Mouse (Mus musculus): ENCODE measurements around the gene Rcor3.

The Rcor3 gene

DNA sequence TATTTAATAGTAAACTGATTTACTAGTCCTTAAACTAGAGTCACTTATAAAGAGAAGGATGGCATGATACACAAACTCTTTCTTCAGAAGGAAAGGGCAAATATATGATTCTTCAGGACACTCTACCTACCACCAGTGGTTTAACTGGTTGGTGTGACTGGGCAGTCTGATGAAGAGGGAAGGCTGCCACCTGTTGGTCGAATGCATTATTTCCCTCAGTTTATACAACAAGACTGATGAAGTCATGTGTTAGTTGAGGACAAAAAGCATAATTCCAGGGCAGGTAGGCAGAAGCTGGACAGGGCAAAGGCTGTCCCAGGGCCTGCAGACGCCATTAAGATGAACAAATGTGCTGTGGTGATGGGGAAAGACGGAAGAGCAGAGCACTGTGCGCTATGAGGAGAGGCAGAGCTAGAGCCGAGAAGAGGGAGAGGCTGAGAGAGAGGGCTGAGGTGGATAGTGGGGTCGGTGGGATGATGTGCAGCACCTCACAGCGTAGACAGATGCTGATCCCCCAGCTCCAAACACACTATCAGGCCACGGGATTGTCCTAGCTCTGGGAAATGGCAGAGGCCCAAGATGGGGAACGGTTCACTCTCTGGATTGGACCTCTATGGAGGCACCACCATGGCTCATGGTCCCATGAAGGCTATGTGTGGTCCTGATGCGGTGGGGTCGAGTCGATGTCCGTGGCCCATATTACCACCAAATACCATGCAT lies 43.3 kb downstream of the Rcor3 start:
- DNase-seq (ENCODE audit: inconsistent ontology term), result peak; percentile 46

GRCm38 (mm10) chr1:192092879-192093660 lies 44.8 kb downstream of the Rcor3 start:
- DNase-seq (ENCODE audit: inconsistent ontology term), result peak; percentile 88

DNA sequence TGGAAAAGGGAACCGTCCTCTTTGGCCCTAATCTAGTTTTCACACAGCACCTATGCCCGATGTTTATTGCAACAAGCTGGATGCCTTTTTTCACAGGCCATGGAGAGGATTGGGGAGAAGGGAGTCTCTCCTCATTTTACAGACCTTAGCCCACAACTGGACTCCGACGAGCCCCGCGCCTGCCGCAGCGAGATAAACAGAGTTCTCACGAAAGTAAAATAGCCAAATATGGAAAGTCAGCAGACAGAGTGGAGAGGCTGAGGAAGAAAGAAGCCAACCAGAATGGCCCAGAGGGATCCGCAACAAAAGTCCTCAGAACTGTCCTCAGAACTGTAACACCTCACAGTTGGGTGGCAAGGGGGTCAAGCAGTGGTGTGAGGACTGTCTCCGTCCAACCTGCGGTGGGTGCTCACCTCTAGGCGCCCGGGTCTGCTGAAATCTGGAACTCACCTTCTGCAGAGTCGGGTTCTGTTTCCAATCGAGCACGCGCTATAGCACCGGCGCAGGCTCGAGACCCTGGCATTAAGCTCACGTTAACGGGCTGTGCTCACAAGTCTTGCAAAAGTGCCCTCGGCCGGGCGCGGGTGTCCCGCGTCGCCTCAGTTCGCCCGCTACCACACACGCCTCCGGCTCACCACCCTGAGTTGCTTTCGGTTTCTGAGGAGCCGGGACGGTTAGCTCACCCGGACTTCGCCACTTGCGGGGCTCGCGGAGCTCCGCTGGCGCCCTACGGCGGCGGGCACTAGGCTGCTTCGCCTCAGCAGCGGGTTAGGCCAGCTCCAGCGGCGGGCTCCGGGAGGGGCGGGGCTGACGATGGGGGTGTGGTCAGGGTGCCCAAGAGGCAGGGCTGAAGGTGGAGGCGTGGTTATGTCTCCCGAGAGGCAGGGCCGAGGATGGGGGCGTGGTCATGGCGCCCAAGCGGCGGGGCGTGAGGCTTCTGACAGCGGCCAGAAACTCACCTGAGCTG lies 45.8 kb downstream of the Rcor3 start, which contains the start of gene Traf5:
TSS of gene Traf5 (minus strand) at position 754 of the 967 bp plus-strand sequence.
- peak; percentile 97 for DNase-seq (ENCODE audit: inconsistent ontology term)

- DNase-seq (ENCODE audit: inconsistent ontology term), result no peak
These were observed 46.9 kb downstream of the Rcor3 start for GRCm38 (mm10) chr1:192090689-192091567.

DNA sequence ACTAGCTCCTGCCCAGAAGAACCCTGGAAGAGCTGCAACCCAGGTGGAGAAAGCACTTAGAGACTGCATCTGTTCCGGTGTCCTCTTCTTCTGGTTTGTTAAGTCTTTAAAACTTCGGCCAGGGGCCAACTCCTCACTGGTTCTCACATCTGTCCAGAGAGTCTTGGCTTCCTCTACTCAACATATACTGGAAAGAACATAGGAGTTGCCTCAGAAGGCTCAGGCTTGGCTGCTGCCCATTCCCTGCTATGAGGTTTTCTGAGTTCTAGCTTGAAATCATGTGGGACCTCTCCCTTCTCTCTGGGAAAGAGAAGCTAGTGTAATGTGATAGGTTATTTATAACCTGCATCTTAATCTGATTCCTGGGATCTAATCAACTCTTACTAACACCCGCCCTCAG lies 47.6 kb downstream of the Rcor3 start:
- no peak for DNase-seq (ENCODE audit: inconsistent ontology term)

DNA sequence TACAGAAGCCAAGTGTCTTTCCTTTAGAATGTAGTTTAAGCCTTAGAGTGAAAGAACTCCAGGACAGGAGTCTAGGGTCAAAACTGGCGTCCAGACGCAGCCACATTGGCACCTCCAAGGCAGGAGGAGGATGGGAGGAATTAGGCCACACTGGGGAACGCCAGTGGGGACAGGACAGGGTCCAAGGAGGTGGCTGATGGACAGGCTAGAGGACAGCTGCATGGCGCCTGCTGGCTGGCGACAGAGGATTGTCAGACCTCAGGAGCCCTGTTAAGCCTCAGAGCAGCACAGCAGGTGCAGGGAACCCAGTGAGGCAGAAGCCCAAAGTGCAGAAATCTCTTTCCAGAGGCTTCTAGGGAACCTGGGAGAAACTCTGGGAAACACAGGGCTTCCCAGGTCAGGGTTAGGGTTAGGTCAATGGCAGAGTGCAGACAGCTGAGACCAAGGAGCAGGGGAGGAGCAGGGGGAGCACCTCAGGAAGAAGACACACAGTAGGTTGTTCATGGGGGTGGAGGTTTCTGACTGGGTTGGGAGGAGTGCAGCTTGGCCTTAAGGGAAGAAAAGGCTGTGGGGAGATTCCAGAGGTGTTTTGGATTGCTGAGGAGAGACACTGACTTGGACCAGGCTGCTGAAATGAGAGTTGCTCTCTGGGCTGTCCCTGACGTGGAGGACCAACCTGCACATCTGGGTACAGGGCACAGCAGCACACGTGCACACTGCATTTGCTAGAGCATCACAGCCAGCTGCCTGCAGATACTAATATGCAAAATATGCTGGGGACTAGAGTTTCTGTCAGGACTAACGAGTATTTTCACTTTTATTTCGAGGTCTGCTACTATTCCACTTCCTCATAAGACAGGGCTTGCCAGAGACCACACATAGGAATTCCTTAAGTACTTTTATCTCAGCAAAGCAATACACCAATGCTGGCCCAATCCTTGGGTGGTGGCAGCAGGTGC lies 48.4 kb downstream of the Rcor3 start:
- DNase-seq (ENCODE audit: inconsistent ontology term), result no peak

- no peak for DNase-seq (ENCODE audit: inconsistent ontology term)
These were observed 49.9 kb downstream of the Rcor3 start for GRCm38 (mm10) chr1:192088011-192088410.

GRCm38 (mm10) chr1:192087098-192087497 lies 50.8 kb downstream of the Rcor3 start:
- DNase-seq (ENCODE audit: inconsistent ontology term), result no peak

DNA sequence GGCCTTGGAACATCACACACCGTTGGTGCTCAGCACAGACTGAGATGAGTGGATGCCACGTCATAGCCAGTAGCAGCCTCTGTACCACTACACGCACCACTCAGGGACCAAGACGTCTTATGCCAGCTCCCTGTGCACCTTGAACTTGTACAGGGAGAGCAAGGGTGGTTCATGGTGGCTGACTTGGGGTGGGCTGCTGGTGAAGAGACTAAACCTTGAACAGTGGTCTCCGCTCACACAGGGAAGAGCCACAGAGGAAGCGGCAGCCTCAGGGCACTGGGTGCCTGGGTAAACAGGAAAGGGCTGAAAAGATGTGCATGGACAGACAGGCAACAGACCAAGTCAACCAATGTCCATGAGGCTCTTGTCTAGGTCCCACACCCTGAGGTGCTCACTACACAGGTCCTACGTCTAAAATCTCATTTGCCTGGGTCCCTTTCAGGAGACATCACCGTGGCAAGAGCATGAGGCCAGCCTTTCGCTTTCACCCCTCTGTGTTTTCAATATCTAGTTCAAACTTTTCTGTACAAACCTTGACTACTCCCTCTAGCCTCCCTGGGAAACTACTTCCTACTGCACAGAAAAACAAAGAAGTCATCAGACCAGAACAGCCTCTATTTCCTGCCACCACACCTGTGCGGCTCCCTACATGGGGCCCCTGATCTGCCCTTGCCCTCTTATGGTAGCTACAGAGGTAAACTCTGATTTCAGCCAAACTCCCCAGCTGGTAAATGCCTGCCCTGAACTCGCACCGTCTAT lies 51.4 kb downstream of the Rcor3 start:
- DNase-seq (ENCODE audit: inconsistent ontology term), result no peak

- DNase-seq (ENCODE audit: inconsistent ontology term), result no peak
These were observed 52.6 kb downstream of the Rcor3 start for GRCm38 (mm10) chr1:192085218-192085617.

DNA sequence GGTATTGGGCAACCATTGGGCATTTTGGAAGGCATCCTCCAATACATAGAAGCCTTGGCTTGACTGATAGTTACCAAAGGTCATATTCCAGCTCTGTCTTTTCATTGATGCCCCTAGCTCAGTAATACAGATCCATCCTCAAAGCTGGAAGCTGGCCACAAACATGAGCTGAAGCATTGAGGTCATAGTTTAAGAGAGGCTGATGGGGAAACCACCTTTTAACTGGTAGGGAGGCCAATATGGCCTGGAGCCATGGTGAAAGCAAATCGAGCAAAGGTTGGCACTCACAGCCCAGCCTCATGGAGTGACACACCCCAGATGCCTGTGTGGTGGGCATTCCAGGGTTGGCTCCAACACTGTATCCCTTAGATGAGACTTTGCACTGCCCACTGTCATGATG lies 55.2 kb downstream of the Rcor3 start:
- no peak for DNase-seq (ENCODE audit: inconsistent ontology term)

DNA sequence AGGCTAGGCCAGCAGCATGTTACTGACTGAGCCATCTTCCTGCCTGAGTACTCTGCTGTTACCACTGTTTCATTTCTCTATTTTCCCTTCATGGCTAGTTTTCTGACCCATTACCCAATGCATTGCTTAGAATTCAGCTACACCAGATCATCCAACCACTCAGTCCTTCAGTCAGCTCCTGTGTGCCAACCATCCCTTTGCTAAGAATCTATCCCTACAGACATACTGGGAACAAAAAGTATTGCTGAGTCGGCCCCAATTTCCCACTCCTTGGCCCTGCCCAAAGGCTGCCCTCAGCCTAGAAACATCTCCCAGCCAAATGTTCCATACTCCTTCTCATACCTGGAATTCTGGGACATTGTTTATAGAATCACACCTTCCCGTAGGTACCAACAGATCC lies 56.7 kb downstream of the Rcor3 start:
- DNase-seq (ENCODE audit: inconsistent ontology term), result no peak

GRCm38 (mm10) chr1:192079121-192079520 lies 58.7 kb downstream of the Rcor3 start:
- DNase-seq (ENCODE audit: inconsistent ontology term), result no peak

- DNase-seq (ENCODE audit: inconsistent ontology term), result no peak
These were observed 59.5 kb downstream of the Rcor3 start for GRCm38 (mm10) chr1:192078406-192078805.

DNA sequence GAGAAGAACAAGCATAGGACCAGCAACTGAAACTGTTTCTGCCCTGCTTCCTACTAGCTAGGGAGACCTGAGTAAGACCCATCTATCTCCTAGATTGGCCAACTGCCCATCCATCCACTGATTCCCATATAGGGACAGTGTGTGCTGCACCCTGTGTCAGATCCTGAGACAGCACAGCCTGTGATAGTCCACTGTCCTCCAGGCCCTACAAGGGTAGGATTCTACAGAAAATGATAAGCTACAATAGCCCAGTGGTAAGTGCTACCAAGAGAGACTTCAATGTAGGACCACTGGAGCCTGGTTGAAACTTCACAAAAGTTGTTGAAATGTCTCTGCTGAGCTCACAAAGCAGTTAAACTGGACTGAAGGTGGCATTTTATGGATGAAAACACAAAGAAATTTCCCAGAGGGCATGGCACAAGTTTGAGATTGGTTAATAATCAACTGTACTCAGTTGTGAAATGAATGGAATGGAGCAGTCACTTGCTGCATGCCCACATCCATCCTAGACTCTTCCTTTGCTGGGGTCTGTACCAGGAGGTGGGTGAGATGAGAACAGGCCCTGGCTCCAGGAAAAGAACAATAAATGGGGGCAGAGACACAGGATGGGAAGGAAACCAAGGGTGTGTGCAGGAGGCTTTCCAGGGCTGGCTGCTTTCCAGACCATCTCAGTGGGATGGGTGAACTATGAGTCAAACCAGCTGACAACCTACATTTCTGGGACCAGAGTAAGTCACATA lies 60.9 kb downstream of the Rcor3 start:
- DNase-seq (ENCODE audit: inconsistent ontology term), result peak; percentile 79

DNA sequence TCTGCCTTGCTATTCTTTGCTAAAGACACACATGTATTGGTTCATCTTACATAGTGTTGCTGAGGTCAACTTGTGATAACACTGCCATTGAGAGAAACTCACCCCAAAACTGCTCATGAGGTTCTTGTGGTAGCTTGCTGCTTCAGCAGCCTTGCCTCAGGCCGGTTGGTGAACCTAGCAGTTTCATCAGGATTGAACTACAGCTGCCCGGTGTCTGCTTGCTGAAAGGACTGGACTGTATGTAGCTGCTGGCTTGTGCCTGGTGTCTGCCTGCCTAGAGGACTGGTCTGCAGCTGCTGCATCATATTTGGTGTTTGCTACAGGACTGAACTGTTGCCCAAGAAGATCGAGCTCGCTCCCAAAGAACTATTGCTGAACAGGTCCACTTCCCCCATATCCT lies 61.8 kb downstream of the Rcor3 start:
- DNase-seq (ENCODE audit: inconsistent ontology term), result no peak

DNA sequence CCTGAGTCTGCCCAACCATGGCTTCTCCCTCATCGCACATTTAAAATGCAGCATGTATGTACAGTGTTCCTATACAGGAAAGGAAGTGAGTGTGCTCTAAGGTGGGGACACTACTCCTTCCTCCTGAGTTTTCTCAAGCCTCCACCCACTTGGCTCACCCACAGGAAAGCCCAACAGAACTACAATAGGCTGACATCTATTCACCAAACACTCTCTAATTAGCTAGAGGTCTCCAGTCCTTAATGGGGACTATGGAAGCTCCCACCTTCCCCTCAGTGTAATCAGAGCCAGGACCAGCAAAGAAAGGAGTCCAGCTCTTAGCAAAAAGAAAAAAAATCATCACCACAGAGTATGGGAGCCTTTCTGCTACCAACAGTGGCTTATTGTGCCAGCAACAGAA lies 63.0 kb downstream of the Rcor3 start:
- DNase-seq (ENCODE audit: inconsistent ontology term), result no peak

DNA sequence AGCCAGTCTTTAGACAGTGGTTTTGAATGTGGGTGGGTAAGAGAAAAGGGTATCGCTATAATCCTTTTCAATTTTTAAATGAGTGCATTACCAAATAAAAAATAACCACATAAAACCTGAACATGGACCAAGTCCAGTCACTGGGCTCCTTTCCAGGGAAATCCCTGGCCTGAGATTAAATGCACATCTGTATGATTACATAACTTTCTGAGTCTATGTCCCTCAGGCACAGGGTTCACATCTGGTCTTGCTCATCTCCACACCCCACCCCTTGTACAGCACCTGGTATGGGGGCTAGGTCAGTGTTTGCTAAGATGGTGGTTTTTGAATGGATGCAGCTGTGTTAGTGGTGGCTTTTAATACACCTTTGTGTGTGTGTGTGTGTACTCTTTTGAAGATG lies 65.4 kb downstream of the Rcor3 start:
- no peak for DNase-seq (ENCODE audit: inconsistent ontology term)
